Mouse (Mus musculus) cortical plate, adult 2 months (tissue): Measurements from ENCODE around the gene Rab24.

Experiments
- CTCF ChIP-seq: fragments of 200-500 bp; IDR thresholded peaks from 2 replicates; pipeline ENCODE4 v1.5.1; 2011; ENCODE audit warnings: mild to moderate bottlenecking, control low read depth, low read length; ENCODE audit not compliant: insufficient read depth; ENCODE audit errors: extremely low read depth
- POLR2A ChIP-seq: fragments of 200-500 bp; IDR thresholded peaks from 2 replicates; pipeline ENCODE4 v1.6.1; 2011; ENCODE audit warnings: mild to moderate bottlenecking, low read length, control low read depth; ENCODE audit not compliant: insufficient read depth; ENCODE audit errors: extremely low read depth

GRCm38 (mm10) chr13:55313051-55313450, 8.7 kb downstream of the Rab24 start:
- TF ChIP-seq CTCF (no peak), POLR2A (no peak)
